Mouse (Mus musculus): ENCODE measurements at regions not wholly inside any gene's neighbourhood (a gene's known extent, or its start where the extent isn't known, plus 50 kb on each side); places are given as distances from the start of the nearest gene placed in this dataset.

- 12% methylated on average over 7 of the region's 7 CpGs for WGBS
- peak; percentile 60 for ATAC-seq
Measured at GRCm38 (mm10) chr8:125349290-125350025, 220.2 kb downstream of the Sipa1l2 start.

GRCm38 (mm10) chr8:125346182-125346581 is 223.4 kb downstream of the Sipa1l2 start:
- Histone ChIP-seq H3K4me3 (ENCODE audit: low read depth, low read length) (no peak overlapping the region), H3K4me1 (ENCODE audit: insufficient read depth) (no peaks in the 10 kb centered on the region), H3K4me2 (ENCODE audit: low read depth) (no peak overlapping the region), H3K27me3 (ENCODE audit: insufficient read depth, low read length) (no peaks in the 10 kb centered on the region), H3K27ac (ENCODE audit: low read depth, low read length) (no peak overlapping the region), H3K9me3 (ENCODE audit: low read length) (no peaks in the 10 kb centered on the region), H3K9ac (no peak overlapping the region), H3K36me3 (ENCODE audit: insufficient read depth) (no peaks in the 10 kb centered on the region)
- WGBS: 88% methylated on average over 8 of the region's 8 CpGs
- TF ChIP-seq CTCF (IDR thresholded peaks at IDR 0.05; ENCODE audit: low read depth): no peak
- no peak for ATAC-seq
- DNase-seq: no peak

More at GRCm38 (mm10) chr8:125349290-125350025, 220.2 kb downstream of the Sipa1l2 start:
- no peak for TF ChIP-seq CTCF (IDR thresholded peaks at IDR 0.05; ENCODE audit: low read depth)
- no peak overlapping the region for H3K4me2 ChIP-seq (ENCODE audit: low read depth)
- H3K4me3 ChIP-seq (ENCODE audit: low read depth, low read length): no peak overlapping the region
- no peaks in the 10 kb centered on the region for H3K4me1 ChIP-seq (ENCODE audit: insufficient read depth)
- H3K27me3 ChIP-seq (ENCODE audit: insufficient read depth, low read length): no peaks in the 10 kb centered on the region
- no peaks in the 10 kb centered on the region for H3K36me3 ChIP-seq (ENCODE audit: insufficient read depth)
- no peak overlapping the region for H3K27ac ChIP-seq (ENCODE audit: low read depth, low read length)
- no peaks in the 10 kb centered on the region for H3K9me3 ChIP-seq (ENCODE audit: low read length)
- DNase-seq: no peak
- H3K9ac ChIP-seq: no peak overlapping the region

- Histone ChIP-seq H3K27me3 (ENCODE audit: insufficient read depth, low read length) (no peaks in the 10 kb centered on the region), H3K4me2 (ENCODE audit: low read depth) (no peak overlapping the region), H3K4me1 (ENCODE audit: insufficient read depth) (no peaks in the 10 kb centered on the region), H3K9me3 (ENCODE audit: low read length) (no peaks in the 10 kb centered on the region), H3K4me3 (ENCODE audit: low read depth, low read length) (no peak overlapping the region), H3K27ac (ENCODE audit: low read depth, low read length) (no peak overlapping the region), H3K36me3 (ENCODE audit: insufficient read depth) (no peaks in the 10 kb centered on the region), H3K9ac (no peak overlapping the region)
- WGBS: 80% methylated on average over 10 of the region's 10 CpGs
- DNase-seq (no peak), ATAC-seq (no peak)
- TF ChIP-seq CTCF (IDR thresholded peaks at IDR 0.05; ENCODE audit: low read depth): no peak
Measured at GRCm38 (mm10) chr8:125345571-125345970, 224.0 kb downstream of the Sipa1l2 start.

GRCm38 (mm10) chr8:125343867-125344266 is 225.7 kb downstream of the Sipa1l2 start:
- Histone ChIP-seq H3K4me1 (ENCODE audit: insufficient read depth) (no peaks in the 10 kb centered on the region), H3K36me3 (ENCODE audit: insufficient read depth) (no peaks in the 10 kb centered on the region), H3K27ac (ENCODE audit: low read depth, low read length) (no peak overlapping the region), H3K9ac (no peak overlapping the region), H3K27me3 (ENCODE audit: insufficient read depth, low read length) (no peaks in the 10 kb centered on the region), H3K4me2 (ENCODE audit: low read depth) (no peak overlapping the region), H3K9me3 (ENCODE audit: low read length) (no peaks in the 10 kb centered on the region), H3K4me3 (ENCODE audit: low read depth, low read length) (no peak overlapping the region)
- no peak for ATAC-seq
- 57% methylated on average over 9 of the region's 9 CpGs for whole genome bisulfite sequencing
- DNase-seq: no peak
- no peak for TF ChIP-seq CTCF (IDR thresholded peaks at IDR 0.05; ENCODE audit: low read depth)

- no peaks in the 10 kb centered on the region for H3K4me1 ChIP-seq (ENCODE audit: insufficient read depth)
- no peak overlapping the region for H3K9ac ChIP-seq
- H3K4me3 ChIP-seq (ENCODE audit: low read depth, low read length): no peak overlapping the region
- H3K36me3 ChIP-seq (ENCODE audit: insufficient read depth): no peaks in the 10 kb centered on the region
- no peak overlapping the region for H3K4me2 ChIP-seq (ENCODE audit: low read depth)
- H3K9me3 ChIP-seq (ENCODE audit: low read length): no peaks in the 10 kb centered on the region
- DNase-seq: no peak
- H3K27me3 ChIP-seq (ENCODE audit: insufficient read depth, low read length): no peaks in the 10 kb centered on the region
- no peak for ATAC-seq
- WGBS: 86% methylated on average over 9 of the region's 9 CpGs
- TF ChIP-seq CTCF (IDR thresholded peaks at IDR 0.05; ENCODE audit: low read depth): no peak
- no peak overlapping the region for H3K27ac ChIP-seq (ENCODE audit: low read depth, low read length)
Measured at GRCm38 (mm10) chr8:125342521-125342920, 227.1 kb downstream of the Sipa1l2 start.

- H3K36me3 ChIP-seq (ENCODE audit: insufficient read depth): no peaks in the 10 kb centered on the region
- 79% methylated on average over 4 of the region's 4 CpGs for WGBS
- ATAC-seq (no peak), DNase-seq (no peak)
- no peaks in the 10 kb centered on the region for H3K9me3 ChIP-seq (ENCODE audit: low read length)
- no peak overlapping the region for H3K27ac ChIP-seq (ENCODE audit: low read depth, low read length)
- no peak overlapping the region for H3K4me2 ChIP-seq (ENCODE audit: low read depth)
- H3K4me3 ChIP-seq (ENCODE audit: low read depth, low read length): no peak overlapping the region
- H3K9ac ChIP-seq: no peak overlapping the region
- no peaks in the 10 kb centered on the region for H3K4me1 ChIP-seq (ENCODE audit: insufficient read depth)
- H3K27me3 ChIP-seq (ENCODE audit: insufficient read depth, low read length): no peaks in the 10 kb centered on the region
- no peak for TF ChIP-seq CTCF (IDR thresholded peaks at IDR 0.05; ENCODE audit: low read depth)
Measured at GRCm38 (mm10) chr8:125341606-125342005, 228.0 kb downstream of the Sipa1l2 start.

GRCm38 (mm10) chr8:125338222-125338621 is 231.4 kb downstream of the Sipa1l2 start:
- peak; percentile 50 for TF ChIP-seq CTCF (IDR thresholded peaks at IDR 0.05; ENCODE audit: low read depth)
- ATAC-seq (no peak), DNase-seq (no peak)
- no peak overlapping the region for H3K9ac ChIP-seq
- WGBS: 55% methylated on average over 6 of the region's 6 CpGs
- H3K27ac ChIP-seq (ENCODE audit: low read depth, low read length): no peak overlapping the region
- no peaks in the 10 kb centered on the region for H3K36me3 ChIP-seq (ENCODE audit: insufficient read depth)
- H3K27me3 ChIP-seq (ENCODE audit: insufficient read depth, low read length): no peaks in the 10 kb centered on the region
- peaks cover 4% of the 10 kb centered on the region; the same call in 1 of the 2 replicates for H3K4me1 ChIP-seq (ENCODE audit: insufficient read depth)
- no peaks in the 10 kb centered on the region for H3K9me3 ChIP-seq (ENCODE audit: low read length)
- H3K4me3 ChIP-seq (ENCODE audit: low read depth, low read length): no peak overlapping the region
- H3K4me2 ChIP-seq (ENCODE audit: low read depth): no peak overlapping the region

All from forebrain, postnatal 0 days (tissue).